Mouse (Mus musculus): Measurements from ENCODE around the gene Plaur. TPM values are rescaled to one million over a fixed set of nuclear protein-coding genes. Genes with fewer than 3 reads are reported as not detected.

Plaur gene
- polyA plus RNA-seq, 1 experiment from 2014 or later: 7.8 TPM

GRCm38 (mm10) chr7:24485481-24485880 is 23.2 kb downstream of the Plaur start:
- ATAC-seq: no peak
- no peak overlapping the region for H3K4me3 ChIP-seq (ENCODE audit: low read depth, low read length)
- H3K9me3 ChIP-seq (ENCODE audit: control insufficient read depth): no peaks in the 10 kb centered on the region
- H3K4me1 ChIP-seq (replicated peaks; ENCODE audit: control insufficient read depth, insufficient read depth, low read length): no peaks in the 10 kb centered on the region
- H3K4me2 ChIP-seq (replicated peaks; ENCODE audit: low read depth): no peak overlapping the region
- no peaks in the 10 kb centered on the region for H3K36me3 ChIP-seq (ENCODE audit: control insufficient read depth, insufficient read depth)
- no peak overlapping the region for H3K9ac ChIP-seq (ENCODE audit: low read depth, low read length)
- H3K27ac ChIP-seq (ENCODE audit: low read depth, low read length): no peak overlapping the region
- 81% methylated on average over 9 of the region's 9 CpGs for WGBS
- H3K27me3 ChIP-seq (replicated peaks; ENCODE audit: control insufficient read depth, insufficient read depth, low read length): peaks cover 26% of the 10 kb centered on the region
- TF ChIP-seq CTCF (IDR thresholded peaks at IDR 0.05; ENCODE audit: low read depth): no peak

DNA sequence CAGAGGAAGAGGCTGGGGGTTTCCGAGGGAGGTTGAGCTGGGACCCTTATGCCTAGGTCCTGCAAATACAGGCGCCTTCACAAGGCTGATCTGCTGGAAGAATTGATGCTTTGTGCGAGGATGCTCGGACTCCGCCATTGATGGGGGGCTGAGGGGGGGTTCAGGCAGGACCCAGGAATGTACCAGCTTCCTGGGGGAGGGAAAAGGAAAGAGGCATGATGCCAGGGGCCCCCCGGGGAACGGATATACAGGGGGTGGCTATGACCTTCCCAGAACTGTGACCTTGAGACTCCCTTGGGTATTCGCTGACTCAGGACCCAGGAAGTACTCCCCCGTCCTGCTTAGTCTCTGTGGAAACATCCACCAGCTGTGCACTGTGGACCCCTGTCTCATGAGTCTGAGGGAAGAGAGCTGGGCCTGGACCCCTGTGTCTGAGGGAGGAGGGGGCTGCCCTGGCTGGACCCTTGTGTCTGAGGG is 24.4 kb downstream of the Plaur start:
- no peaks in the 10 kb centered on the region for H3K4me1 ChIP-seq (replicated peaks; ENCODE audit: control insufficient read depth, insufficient read depth, low read length)
- no peak overlapping the region for H3K9ac ChIP-seq (ENCODE audit: low read depth, low read length)
- TF ChIP-seq CTCF (IDR thresholded peaks at IDR 0.05; ENCODE audit: low read depth): no peak
- no peak for ATAC-seq
- H3K27ac ChIP-seq (ENCODE audit: low read depth, low read length): no peak overlapping the region
- H3K4me3 ChIP-seq (ENCODE audit: low read depth, low read length): no peak overlapping the region
- H3K4me2 ChIP-seq (replicated peaks; ENCODE audit: low read depth): no peak overlapping the region
- H3K27me3 ChIP-seq (replicated peaks; ENCODE audit: control insufficient read depth, insufficient read depth, low read length): peaks cover 16% of the 10 kb centered on the region
- 66% methylated on average over 9 of the region's 9 CpGs for WGBS
- no peaks in the 10 kb centered on the region for H3K9me3 ChIP-seq (ENCODE audit: control insufficient read depth)
- no peaks in the 10 kb centered on the region for H3K36me3 ChIP-seq (ENCODE audit: control insufficient read depth, insufficient read depth)

DNA sequence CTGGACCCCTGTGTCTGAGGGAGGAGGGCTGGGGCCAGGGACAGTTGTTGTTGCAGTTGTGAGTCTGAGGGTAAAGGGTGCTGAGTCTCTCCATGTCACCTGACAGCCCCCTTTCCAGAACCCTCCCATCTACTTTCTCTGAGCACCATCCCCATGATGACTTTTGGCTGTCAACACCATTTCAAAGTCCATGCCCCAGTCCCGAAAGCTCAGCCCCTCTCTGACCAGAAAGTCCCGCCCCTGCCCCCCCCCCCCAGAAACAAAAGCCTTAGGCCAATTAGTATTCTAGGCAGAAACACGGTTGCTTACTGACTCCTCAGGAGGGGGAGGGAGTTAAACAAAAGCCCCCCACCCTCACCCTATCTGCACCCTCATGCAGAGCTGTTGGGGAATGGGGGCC is 25.1 kb downstream of the Plaur start:
- 0 out of 2 replicates have a peak, but pooled peaks cover 9% of the 10 kb centered on the region for H3K27me3 ChIP-seq (replicated peaks; ENCODE audit: control insufficient read depth, insufficient read depth, low read length)
- no peak overlapping the region for H3K9ac ChIP-seq (ENCODE audit: low read depth, low read length)
- 63% methylated on average over 3 of the region's 3 CpGs for WGBS
- no peak overlapping the region for H3K27ac ChIP-seq (ENCODE audit: low read depth, low read length)
- no peak for TF ChIP-seq CTCF (IDR thresholded peaks at IDR 0.05; ENCODE audit: low read depth)
- H3K4me3 ChIP-seq (ENCODE audit: low read depth, low read length): no peak overlapping the region
- H3K4me2 ChIP-seq (replicated peaks; ENCODE audit: low read depth): no peak overlapping the region
- H3K9me3 ChIP-seq (ENCODE audit: control insufficient read depth): no peaks in the 10 kb centered on the region
- ATAC-seq: no peak
- H3K36me3 ChIP-seq (ENCODE audit: control insufficient read depth, insufficient read depth): no peaks in the 10 kb centered on the region
- H3K4me1 ChIP-seq (replicated peaks; ENCODE audit: control insufficient read depth, insufficient read depth, low read length): no peaks in the 10 kb centered on the region

GRCm38 (mm10) chr7:24488303-24488702 is 26.0 kb downstream of the Plaur start:
- no peak overlapping the region for H3K9ac ChIP-seq (ENCODE audit: low read depth, low read length)
- H3K27me3 ChIP-seq (replicated peaks; ENCODE audit: control insufficient read depth, insufficient read depth, low read length): 0 out of 2 replicates have a peak, but pooled peaks cover 5% of the 10 kb centered on the region
- 83% methylated on average over 8 of the region's 8 CpGs for WGBS
- H3K27ac ChIP-seq (ENCODE audit: low read depth, low read length): no peak overlapping the region
- no peaks in the 10 kb centered on the region for H3K4me1 ChIP-seq (replicated peaks; ENCODE audit: control insufficient read depth, insufficient read depth, low read length)
- ATAC-seq: no peak
- H3K4me2 ChIP-seq (replicated peaks; ENCODE audit: low read depth): no peak overlapping the region
- H3K36me3 ChIP-seq (ENCODE audit: control insufficient read depth, insufficient read depth): no peaks in the 10 kb centered on the region
- no peaks in the 10 kb centered on the region for H3K9me3 ChIP-seq (ENCODE audit: control insufficient read depth)
- TF ChIP-seq CTCF (IDR thresholded peaks at IDR 0.05; ENCODE audit: low read depth): no peak
- H3K4me3 ChIP-seq (ENCODE audit: low read depth, low read length): no peak overlapping the region

GRCm38 (mm10) chr7:24499856-24500577 is 37.7 kb downstream of the Plaur start:
- WGBS: 11% methylated on average over 43 of the region's 43 CpGs
- H3K4me2 ChIP-seq (replicated peaks; ENCODE audit: low read depth): peak overlapping the region; percentile 45
- no peak for TF ChIP-seq CTCF (IDR thresholded peaks at IDR 0.05; ENCODE audit: low read depth)
- 0 out of 2 replicates have a peak overlapping the region, but pooled peaks have one; percentile 18 for H3K4me3 ChIP-seq (ENCODE audit: low read depth, low read length)
- no peaks in the 10 kb centered on the region for H3K9me3 ChIP-seq (ENCODE audit: control insufficient read depth)
- H3K9ac ChIP-seq (ENCODE audit: low read depth, low read length): no peak overlapping the region
- H3K4me1 ChIP-seq (replicated peaks; ENCODE audit: control insufficient read depth, insufficient read depth, low read length): no peaks in the 10 kb centered on the region
- H3K36me3 ChIP-seq (ENCODE audit: control insufficient read depth, insufficient read depth): no peaks in the 10 kb centered on the region
- H3K27ac ChIP-seq (ENCODE audit: low read depth, low read length): no peak overlapping the region
- H3K27me3 ChIP-seq (replicated peaks; ENCODE audit: control insufficient read depth, insufficient read depth, low read length): peaks cover 24% of the 10 kb centered on the region
- no peak; the same call in 1 of the 2 replicates for ATAC-seq

DNA sequence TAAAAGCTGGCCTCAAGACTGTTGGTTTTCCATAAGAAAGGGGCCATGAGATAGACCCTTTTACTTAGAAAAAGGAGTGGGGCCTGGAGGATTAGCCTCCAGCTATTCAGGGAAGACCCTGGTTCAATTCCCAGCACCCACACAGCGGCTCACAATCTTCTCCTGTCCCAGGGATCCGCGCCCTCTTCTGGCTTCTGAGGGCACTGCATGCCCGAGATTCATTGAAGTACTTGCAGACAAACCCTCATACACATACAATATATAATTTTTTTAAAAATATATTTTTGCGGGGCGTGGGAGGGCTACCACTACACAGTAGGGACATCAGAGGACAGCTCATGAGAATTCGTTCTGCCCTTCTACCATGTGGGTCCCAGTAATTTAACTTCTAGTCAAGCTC is 38.6 kb downstream of the Plaur start:
- Histone ChIP-seq H3K27ac (ENCODE audit: low read depth, low read length) (no peak overlapping the region), H3K4me3 (ENCODE audit: low read depth, low read length) (no peak overlapping the region), H3K4me1 (replicated peaks; ENCODE audit: control insufficient read depth, insufficient read depth, low read length) (no peaks in the 10 kb centered on the region), H3K4me2 (replicated peaks; ENCODE audit: low read depth) (no peak overlapping the region), H3K9ac (ENCODE audit: low read depth, low read length) (no peak overlapping the region), H3K36me3 (ENCODE audit: control insufficient read depth, insufficient read depth) (no peaks in the 10 kb centered on the region), H3K27me3 (replicated peaks; ENCODE audit: control insufficient read depth, insufficient read depth, low read length) (peaks cover 24% of the 10 kb centered on the region), H3K9me3 (ENCODE audit: control insufficient read depth) (no peaks in the 10 kb centered on the region)
- WGBS: 39% methylated on average over 7 of the region's 7 CpGs
- no peak for ATAC-seq
- TF ChIP-seq CTCF (IDR thresholded peaks at IDR 0.05; ENCODE audit: low read depth): peak; percentile 58

All from intestine, postnatal 0 days (tissue).